15 mouse cellular contexts compared by ENCODE assay signal in genomic region chr6:38032801-38033566, GRCm38 (mm10). TPM values are rescaled to one million over a fixed set of nuclear protein-coding genes. Genes with fewer than 3 reads are reported as not detected.
A peak's percentile ranks its signal among the peaks of the same experiment; 100 is the strongest.
DNase-seq lines count a peak whose midpoint lies in the region; ATAC-seq lines count a peak whose summit lies in the region.
"Had no signal": no experiment of that assay in that cellular context is flagged by ENCODE, and none has a peak within 500 bp of the region (broad histone marks: within the 10 kb centered on the region; RNA-seq: fewer than 3 reads in every experiment).

No protein-coding gene starts in this region.

- H3K4me3 ChIP-seq in embryonic facial prominence, embryonic 13.5 days = no peak overlapping the region
- H3K4me3 ChIP-seq in embryonic facial prominence, embryonic 10.5 days = no peak overlapping the region
- H3K4me3 ChIP-seq in intestine, embryonic 14.5 days (ENCODE audit: low read depth, low read length) = no peak overlapping the region
- H3K4me3 ChIP-seq in intestine, embryonic 16.5 days (ENCODE audit: low read length) = no peak overlapping the region
- no peak overlapping the region for H3K4me3 ChIP-seq in stomach, embryonic 15.5 days (replicated peaks)
- H3K4me3 ChIP-seq: forebrain, embryonic 12.5 days; midbrain, embryonic 15.5 days; neural tube, embryonic 13.5 days had no signal

- DNase-seq in embryonic facial prominence, embryonic 10.5 days (ENCODE audit: low spot score) = no peak
- DNase-seq in intestine, embryonic 14.5 days (ENCODE audit: low spot score) = no peak
- DNase-seq in right cerebral cortex, postnatal 4 days = peak; percentile 10
- DNase-seq in right cerebral cortex, postnatal 36 days (ENCODE audit: low spot score in 2 of 2) = no peak
- DNase-seq in left cerebral cortex, postnatal 25 days (ENCODE audit: low spot score in 2 of 2) = no peak
- DNase-seq: cerebellum, adult 9-11 months; left cerebral cortex, postnatal 4 days; thymus, postnatal 14 days had no signal

- no peaks in the 10 kb centered on the region for H3K27me3 ChIP-seq in embryonic facial prominence, embryonic 13.5 days
- no peaks in the 10 kb centered on the region for H3K27me3 ChIP-seq in embryonic facial prominence, embryonic 10.5 days (replicated peaks; ENCODE audit: low read depth, poor library complexity, severe bottlenecking)
- H3K27me3 ChIP-seq in intestine, embryonic 14.5 days (replicated peaks; ENCODE audit: control insufficient read depth, insufficient read depth, low read length) = no peaks in the 10 kb centered on the region
- H3K27me3 ChIP-seq in intestine, embryonic 16.5 days (replicated peaks; ENCODE audit: control insufficient read depth, insufficient read depth, low read length) = no peaks in the 10 kb centered on the region
- no peaks in the 10 kb centered on the region for H3K27me3 ChIP-seq in stomach, embryonic 15.5 days (replicated peaks)
- H3K27me3 ChIP-seq: forebrain, embryonic 12.5 days; midbrain, embryonic 15.5 days; neural tube, embryonic 13.5 days had no signal

- no peak overlapping the region for H3K9ac ChIP-seq in embryonic facial prominence, embryonic 13.5 days
- H3K9ac ChIP-seq in intestine, embryonic 14.5 days (ENCODE audit: low read length) = no peak overlapping the region
- H3K9ac ChIP-seq in intestine, embryonic 16.5 days (ENCODE audit: low read depth, low read length) = no peak overlapping the region
- H3K9ac ChIP-seq in stomach, embryonic 15.5 days = no peak overlapping the region
- H3K9ac ChIP-seq: forebrain, embryonic 12.5 days; midbrain, embryonic 15.5 days; neural tube, embryonic 13.5 days had no signal

- intact Hi-C loops in left cerebral cortex, postnatal 25 days (cut with DNase I) = no loop called here

- H3K9me3 ChIP-seq in embryonic facial prominence, embryonic 13.5 days = no peaks in the 10 kb centered on the region
- H3K9me3 ChIP-seq in embryonic facial prominence, embryonic 10.5 days = no peaks in the 10 kb centered on the region
- no peaks in the 10 kb centered on the region for H3K9me3 ChIP-seq in intestine, embryonic 14.5 days (ENCODE audit: control insufficient read depth, low read length)
- H3K9me3 ChIP-seq in intestine, embryonic 16.5 days (ENCODE audit: control insufficient read depth, low read length) = no peaks in the 10 kb centered on the region
- H3K9me3 ChIP-seq in stomach, embryonic 15.5 days = no peaks in the 10 kb centered on the region
- H3K9me3 ChIP-seq: forebrain, embryonic 12.5 days; midbrain, embryonic 15.5 days; neural tube, embryonic 13.5 days had no signal

- no peak for ATAC-seq in embryonic facial prominence, embryonic 13.5 days (ENCODE audit: insufficient number of reproducible peaks, insufficient read depth, low FRiP score, low TSS enrichment, low read depth)
- no peak for ATAC-seq in intestine, embryonic 14.5 days (replicated peaks; ENCODE audit: low FRiP score, low TSS enrichment, low read depth)
- no peak for ATAC-seq in intestine, embryonic 16.5 days
- ATAC-seq in stomach, embryonic 15.5 days (ENCODE audit: insufficient read depth, low FRiP score, low read depth) = no peak
- ATAC-seq: midbrain, embryonic 15.5 days had no signal

- peak overlapping the region; percentile 51; the same call in 1 of the 2 replicates for H3K27ac ChIP-seq in embryonic facial prominence, embryonic 13.5 days
- no peak overlapping the region; the same call in 1 of the 2 replicates for H3K27ac ChIP-seq in embryonic facial prominence, embryonic 10.5 days (replicated peaks)
- 0 out of 2 replicates have a peak overlapping the region, but pooled peaks have one; percentile 1 for H3K27ac ChIP-seq in intestine, embryonic 14.5 days (ENCODE audit: low read depth)
- no peak overlapping the region for H3K27ac ChIP-seq in intestine, embryonic 16.5 days (ENCODE audit: low read length)
- H3K27ac ChIP-seq in stomach, embryonic 15.5 days = peak overlapping the region; percentile 65; the same call in 1 of the 2 replicates
- H3K27ac ChIP-seq: forebrain, embryonic 12.5 days; midbrain, embryonic 15.5 days; neural tube, embryonic 13.5 days had no signal

- 46% methylated on average over 5 of the region's 5 CpGs for WGBS in embryonic facial prominence, embryonic 13.5 days
- 72% methylated on average over 5 of the region's 5 CpGs for WGBS in embryonic facial prominence, embryonic 10.5 days
- 72% methylated on average over 5 of the region's 5 CpGs for WGBS in intestine, embryonic 14.5 days
- WGBS in intestine, embryonic 16.5 days = 63% methylated on average over 5 of the region's 5 CpGs
- 47% methylated on average over 5 of the region's 5 CpGs for WGBS in stomach, embryonic 15.5 days

- H3K4me2 ChIP-seq in embryonic facial prominence, embryonic 13.5 days = no peak overlapping the region
- H3K4me2 ChIP-seq in intestine, embryonic 14.5 days (ENCODE audit: low read length) = no peak overlapping the region
- no peak overlapping the region for H3K4me2 ChIP-seq in intestine, embryonic 16.5 days (ENCODE audit: low read depth, low read length)
- no peak overlapping the region for H3K4me2 ChIP-seq in stomach, embryonic 15.5 days
- H3K4me2 ChIP-seq: forebrain, embryonic 12.5 days; midbrain, embryonic 15.5 days; neural tube, embryonic 13.5 days had no signal

- H3K4me1 ChIP-seq in embryonic facial prominence, embryonic 13.5 days = peaks cover 19% of the 10 kb centered on the region
- peaks cover 35% of the 10 kb centered on the region for H3K4me1 ChIP-seq in embryonic facial prominence, embryonic 10.5 days
- peaks cover 6% of the 10 kb centered on the region; the same call in 1 of the 2 replicates for H3K4me1 ChIP-seq in intestine, embryonic 14.5 days (replicated peaks; ENCODE audit: control insufficient read depth, insufficient read depth, low read length)
- H3K4me1 ChIP-seq in intestine, embryonic 16.5 days (ENCODE audit: control insufficient read depth, insufficient read depth, low read length) = no peaks in the 10 kb centered on the region
- H3K4me1 ChIP-seq in stomach, embryonic 15.5 days = peaks cover 9% of the 10 kb centered on the region; the same call in 1 of the 2 replicates

- H3K36me3 ChIP-seq in embryonic facial prominence, embryonic 13.5 days = no peaks in the 10 kb centered on the region
- no peaks in the 10 kb centered on the region for H3K36me3 ChIP-seq in embryonic facial prominence, embryonic 10.5 days (replicated peaks)
- H3K36me3 ChIP-seq in intestine, embryonic 14.5 days (ENCODE audit: control insufficient read depth, insufficient read depth, low read length) = no peaks in the 10 kb centered on the region
- no peaks in the 10 kb centered on the region for H3K36me3 ChIP-seq in intestine, embryonic 16.5 days (ENCODE audit: control insufficient read depth, insufficient read depth, low read length)
- H3K36me3 ChIP-seq in stomach, embryonic 15.5 days = no peaks in the 10 kb centered on the region
- H3K36me3 ChIP-seq: forebrain, embryonic 12.5 days; midbrain, embryonic 15.5 days; neural tube, embryonic 13.5 days had no signal

RNA-seq across cellular contexts. Expression of gene Svopl, which starts 13.8 kb away (rescaled TPM):
- polyA plus RNA-seq in embryonic facial prominence, embryonic 13.5 days (2015; fragmentation: Nextera tagmentation; extraction: Ambion mirVana) = 4.1 and 6.6 TPM in 2 replicates
- polyA plus RNA-seq in embryonic facial prominence, embryonic 10.5 days (2016; fragmentation: Nextera tagmentation; extraction: Ambion mirVana) = 1.8 and 2.4 TPM in 2 replicates
- 0.31 and 0.51 TPM in 2 replicates for polyA plus RNA-seq in intestine, embryonic 14.5 days (2014; fragmentation: Nextera tagmentation; extraction: Ambion mirVana)
- polyA plus RNA-seq in intestine, embryonic 16.5 days (2015; fragmentation: Nextera tagmentation; extraction: Ambion mirVana) = 0.32 and 0.64 TPM in 2 replicates
- polyA plus RNA-seq in stomach, embryonic 15.5 days (2015; fragmentation: Nextera tagmentation; extraction: Ambion mirVana) = 0.86 and 0.94 TPM in 2 replicates
- total RNA-seq in left cerebral cortex, postnatal 25 days (2021) = under 1 TPM; 0.16 to 0.18 TPM
- total RNA-seq: hematopoietic stem cell, adult 5-6 weeks; left cerebral cortex, postnatal 4 days had no signal

Comparison
In these comparisons a context has a peak if more than half of its experiments do, and no peak if none do; other contexts are left out.
1. H3K27ac ChIP-seq: peak in embryonic facial prominence, embryonic 13.5 days (single experiment), intestine, embryonic 14.5 days (single experiment) and stomach, embryonic 15.5 days (single experiment); none in embryonic facial prominence, embryonic 10.5 days (single experiment) and intestine, embryonic 16.5 days (single experiment).